Mouse (Mus musculus): ENCODE data around the gene Ebf3.

GRCm38 (mm10) chr7:137196536-137196935 lies 117.7 kb downstream of the Ebf3 start:
- TF ChIP-seq CTCF (IDR thresholded peaks at IDR 0.05; ENCODE audit: low read depth, low read length) (no peak), POLR2A (IDR thresholded peaks at IDR 0.05; ENCODE audit: borderline replicate concordance, low read depth, low read length) (no peak)

Data from bone marrow macrophage, adult 2 months (primary cell).